Mouse (Mus musculus) liver, embryonic 14.5 days (tissue): Measurements from ENCODE around the gene Klhl10. TPM values are rescaled to one million over a fixed set of nuclear protein-coding genes. Genes with fewer than 3 reads are reported as not detected.

ENCODE experiments used
- ATAC-seq: fragments of 200-750 bp; cut with Nextera tagmentation; 2 replicates; pipeline ENCODE4 v1.8.0; 2017; ENCODE audit warnings: moderate number of reproducible peaks, mild to moderate bottlenecking, moderate library complexity; ENCODE audit not compliant: insufficient read depth
- DNase-seq, 3 experiments: peaks; one replicate each; pipeline ENCODE4 v3.0.0-alpha.2; 2012 to 2013; ENCODE audit warnings: low read depth in 3 of 3, low spot score in 3 of 3
- H3K27ac ChIP-seq: fragments of 300-500 bp; sonication (generic); 2 replicates; pipeline ENCODE4 v1.5.1; 2014; ENCODE audit warnings: moderate library complexity, mild to moderate bottlenecking, control low read depth, inconsistent platforms
- H3K27me3 ChIP-seq: fragments of 300-500 bp; sonication (generic); 2 replicates; pipeline ENCODE4 v1.6.1; 2014; ENCODE audit warnings: mild to moderate bottlenecking, low read length, moderate library complexity; ENCODE audit not compliant: control insufficient read depth, insufficient read depth
- H3K36me3 ChIP-seq: fragments of 300-500 bp; sonication (generic); replicated peaks from 2 replicates; pipeline ENCODE4 v1.6.1; 2014; ENCODE audit warnings: low read depth; ENCODE audit not compliant: control insufficient read depth, insufficient read depth
- H3K4me1 ChIP-seq, 2 experiments: fragments of 200-500 bp in 1 of 2; fragments of 300-500 bp in 1 of 2; sonication (generic) in 1 of 2; replicated peaks; 2 replicates each; pipeline ENCODE4 v1.6.1; 2012 to 2014; ENCODE audit warnings: antibody characterized with exemption in 1 of 2, inconsistent platforms in 1 of 2, low read length in 1 of 2; ENCODE audit not compliant: control insufficient read depth in 2 of 2, insufficient read depth in 2 of 2
- H3K4me2 ChIP-seq: fragments of 300-500 bp; sonication (generic); 2 replicates; pipeline ENCODE4 v1.6.1; 2014; ENCODE audit warnings: low read depth, mild to moderate bottlenecking, control low read depth, moderate library complexity
- H3K4me3 ChIP-seq, 2 experiments: fragments of 200-500 bp in 1 of 2; fragments of 300-500 bp in 1 of 2; sonication (generic) in 1 of 2; 2 replicates each; pipeline ENCODE4 v1.5.1; 2012 to 2014; ENCODE audit warnings: low read depth in 2 of 2, low read length in 2 of 2, mild to moderate bottlenecking in 2 of 2, control low read depth in 1 of 2, inconsistent platforms in 1 of 2, moderate library complexity in 1 of 2; ENCODE audit not compliant: insufficient read depth in 1 of 2
- H3K9ac ChIP-seq: fragments of 300-500 bp; sonication (generic); replicated peaks from 2 replicates; pipeline ENCODE4 v1.6.1; 2014; ENCODE audit warnings: mild to moderate bottlenecking, control low read depth, moderate library complexity
- H3K9me3 ChIP-seq: fragments of 300-500 bp; sonication (generic); 2 replicates; pipeline ENCODE4 v1.6.1; 2016; ENCODE audit warnings: low read length, mixed read lengths; ENCODE audit not compliant: control insufficient read depth
- CTCF ChIP-seq: IDR thresholded peaks from 2 replicates; pipeline ENCODE4 v1.5.1; 2016; ENCODE audit warnings: antibody characterized with exemption, low read depth, control low read depth
- EP300 ChIP-seq: IDR thresholded peaks from 2 replicates; pipeline ENCODE4 v1.6.1; 2016; ENCODE audit warnings: antibody characterized with exemption, low read depth
- WGBS: fragments of 180-500 bp; shearing (Covaris S2); extraction: QIAGEN DNeasy Blood & Tissue Kit; methylation state at CpG from one replicate; pipeline ENCODE4 v1.1.7; 2014; ENCODE audit not compliant: insufficient replicate concordance; 5-methylcytosine and 5-hydroxymethylcytosine counted together
- polyA plus RNA-seq, 2 experiments: library from polyadenylated mRNA; depleted of rRNA in 1 of 2; stranded (reverse) in 1 of 2; unstranded in 1 of 2; fragments of >200 nt; fragmentation: Nextera tagmentation in 1 of 2; extraction: Ambion mirVana in 1 of 2; gene quantifications; 2 replicates each; pipeline versions ENCODE4 v1.2.1 to v1.2.3; 2012 to 2014

Klhl10 gene
- polyA plus RNA-seq, 2 experiments, result 0.15 to 0.16 TPM

- Histone ChIP-seq H3K4me2 (no peak overlapping the region), H3K4me3 (no peak overlapping the region), H3K4me1 (no peaks in the 10 kb centered on the region), H3K36me3 (peaks cover 12% of the 10 kb centered on the region), H3K9ac (no peak overlapping the region), H3K27ac (no peak overlapping the region), H3K27me3 (no peaks in the 10 kb centered on the region), H3K9me3 (no peaks in the 10 kb centered on the region)
- TF ChIP-seq CTCF (no peak), EP300 (no peak)
- DNase-seq (no peak), ATAC-seq (no peak)
- WGBS, result 78% methylated on average over 5 of the region's 5 CpGs
These were observed 16.0 kb downstream of the Klhl10 start for GRCm38 (mm10) chr11:100457711-100458110.

- Histone ChIP-seq H3K27me3 (no peaks in the 10 kb centered on the region), H3K4me2 (no peak overlapping the region), H3K9ac (no peak overlapping the region), H3K4me1 (peaks cover 6 to 7% of the 10 kb centered on the region in 2 experiments; a peak in 2 of 4 replicates), H3K9me3 (no peaks in the 10 kb centered on the region), H3K4me3 (no peak overlapping the region), H3K36me3 (peaks cover 17% of the 10 kb centered on the region), H3K27ac (no peak overlapping the region)
- ATAC-seq, result no peak
- WGBS, result 83% methylated on average over 10 of the region's 10 CpGs
- TF ChIP-seq CTCF (no peak), EP300 (no peak)
- no peak for DNase-seq
These were observed 21.0 kb downstream of the Klhl10 start for GRCm38 (mm10) chr11:100462699-100463098.

- Histone ChIP-seq H3K27me3 (no peaks in the 10 kb centered on the region), H3K36me3 (peaks cover 15% of the 10 kb centered on the region), H3K4me3 (no peak overlapping the region), H3K4me2 (no peak overlapping the region), H3K4me1 (peaks cover 6 to 8% of the 10 kb centered on the region in 2 experiments; a peak in 2 of 4 replicates), H3K9me3 (no peaks in the 10 kb centered on the region), H3K9ac (0 out of 2 replicates have a peak overlapping the region, but pooled peaks have one; percentile 9), H3K27ac (no peak overlapping the region)
- 54% methylated on average over 1 of the region's 1 CpGs for WGBS
- peak; percentile 61; the same call in 1 of the 2 replicates for ATAC-seq
- TF ChIP-seq CTCF (no peak), EP300 (no peak)
- no peak for DNase-seq
These were observed 23.6 kb downstream of the Klhl10 start for GRCm38 (mm10) chr11:100465229-100465792.

GRCm38 (mm10) chr11:100465833-100466232, 24.1 kb downstream of the Klhl10 start:
- ATAC-seq (no peak), DNase-seq (no peak)
- peaks cover 15% of the 10 kb centered on the region for H3K36me3 ChIP-seq
- H3K4me1 ChIP-seq, result peaks cover 9 to 13% of the 10 kb centered on the region in 2 experiments
- no peak overlapping the region for H3K9ac ChIP-seq
- WGBS, result 22% methylated on average over 1 of the region's 1 CpGs
- H3K4me3 ChIP-seq, result no peak overlapping the region
- H3K27me3 ChIP-seq, result no peaks in the 10 kb centered on the region
- no peaks in the 10 kb centered on the region for H3K9me3 ChIP-seq
- no peak overlapping the region for H3K4me2 ChIP-seq
- TF ChIP-seq EP300 (no peak), CTCF (no peak)
- no peak overlapping the region for H3K27ac ChIP-seq

- no peak for DNase-seq
- Histone ChIP-seq H3K36me3 (no peaks in the 10 kb centered on the region), H3K4me1 (peaks cover 11 to 12% of the 10 kb centered on the region in 2 experiments), H3K4me3 (peak overlapping the region; percentile 89 to 91), H3K4me2 (peak overlapping the region; percentile 82), H3K9me3 (no peaks in the 10 kb centered on the region), H3K9ac (peak overlapping the region; percentile 91), H3K27ac (no peak overlapping the region), H3K27me3 (no peaks in the 10 kb centered on the region)
- no peak for ATAC-seq
- TF ChIP-seq CTCF (no peak), EP300 (no peak)
- WGBS, result 8% methylated on average over 30 of the region's 30 CpGs
These were observed 29.9 kb downstream of the Klhl10 start for GRCm38 (mm10) chr11:100471352-100472196.
